Mouse (Mus musculus) spleen, postnatal 36 days (tissue): ENCODE data around the gene Slc9a9.

ENCODE experiments used
- DNase-seq, 2 experiments: peaks; one replicate each; pipeline ENCODE4 v3.0.0; 2022; ENCODE audit warnings: low spot score in 2 of 2, mixed read lengths in 1 of 2

Gene Slc9a9

GRCm38 (mm10) chr9:94732599-94733287 is 63.0 kb downstream of the Slc9a9 start:
- no peak for DNase-seq

- no peak for DNase-seq
Measured at GRCm38 (mm10) chr9:94734320-94734719, 64.6 kb downstream of the Slc9a9 start.

GRCm38 (mm10) chr9:94737226-94737625 is 67.5 kb downstream of the Slc9a9 start:
- no peak for DNase-seq

- DNase-seq, result peak; percentile 7 to 51
Measured at GRCm38 (mm10) chr9:94738555-94739427, 69.1 kb downstream of the Slc9a9 start.

- DNase-seq, result no peak
Measured at GRCm38 (mm10) chr9:94740841-94741240, 71.1 kb downstream of the Slc9a9 start.

- no peak for DNase-seq
Measured at GRCm38 (mm10) chr9:94743291-94743690, 73.6 kb downstream of the Slc9a9 start.

- no peak for DNase-seq
Measured at GRCm38 (mm10) chr9:94748503-94748902, 78.8 kb downstream of the Slc9a9 start.

- DNase-seq, result no peak
Measured at GRCm38 (mm10) chr9:94750187-94750586, 80.5 kb downstream of the Slc9a9 start.

- no peak for DNase-seq
Measured at GRCm38 (mm10) chr9:94750935-94751637, 81.4 kb downstream of the Slc9a9 start.

GRCm38 (mm10) chr9:94751638-94752021 is 81.9 kb downstream of the Slc9a9 start:
- DNase-seq, result no peak

GRCm38 (mm10) chr9:94752121-94752520 is 82.4 kb downstream of the Slc9a9 start:
- DNase-seq, result no peak

- DNase-seq, result no peak
Measured at GRCm38 (mm10) chr9:94759904-94760303, 90.2 kb downstream of the Slc9a9 start.

- no peak for DNase-seq
Measured at GRCm38 (mm10) chr9:94768114-94768513, 98.4 kb downstream of the Slc9a9 start.

GRCm38 (mm10) chr9:94768524-94768923 is 98.8 kb downstream of the Slc9a9 start:
- no peak for DNase-seq

- no peak for DNase-seq
Measured at GRCm38 (mm10) chr9:94773357-94773756, 103.6 kb downstream of the Slc9a9 start.

GRCm38 (mm10) chr9:94788261-94788660 is 118.6 kb downstream of the Slc9a9 start:
- no peak for DNase-seq

- no peak for DNase-seq
Measured at GRCm38 (mm10) chr9:94790966-94791365, 121.3 kb downstream of the Slc9a9 start.

- no peak for DNase-seq
Measured at GRCm38 (mm10) chr9:94803073-94803472, 133.4 kb downstream of the Slc9a9 start.

GRCm38 (mm10) chr9:94805506-94805905 is 135.8 kb downstream of the Slc9a9 start:
- no peak for DNase-seq

- DNase-seq, result no peak
Measured at GRCm38 (mm10) chr9:94815518-94815917, 145.8 kb downstream of the Slc9a9 start.

GRCm38 (mm10) chr9:94821268-94821667 is 151.6 kb downstream of the Slc9a9 start:
- DNase-seq, result no peak

- no peak for DNase-seq
Measured at GRCm38 (mm10) chr9:94833836-94834235, 164.1 kb downstream of the Slc9a9 start.
